Mouse (Mus musculus) megakaryocyte-erythroid progenitor cell, adult 5 weeks (primary cell): ENCODE results near the gene Cnih1. TPM values are rescaled to one million over a fixed set of nuclear protein-coding genes. Genes with fewer than 3 reads are reported as not detected.

Source experiments
- polyA plus RNA-seq: library from polyadenylated mRNA; stranded (reverse); fragments of >175 nt; gene quantifications from 2 replicates; pipeline ENCODE4 v1.2.3, GENCODE M21; 2012

Gene Cnih1
- 135 and 164 TPM in 2 replicates for polyA plus RNA-seq

GRCm38 (mm10) chr14:46787787-46788504 is at the start of gene Cnih1:
Gene Cnih1 (minus strand): TSS chr14:46788411.

DNA sequence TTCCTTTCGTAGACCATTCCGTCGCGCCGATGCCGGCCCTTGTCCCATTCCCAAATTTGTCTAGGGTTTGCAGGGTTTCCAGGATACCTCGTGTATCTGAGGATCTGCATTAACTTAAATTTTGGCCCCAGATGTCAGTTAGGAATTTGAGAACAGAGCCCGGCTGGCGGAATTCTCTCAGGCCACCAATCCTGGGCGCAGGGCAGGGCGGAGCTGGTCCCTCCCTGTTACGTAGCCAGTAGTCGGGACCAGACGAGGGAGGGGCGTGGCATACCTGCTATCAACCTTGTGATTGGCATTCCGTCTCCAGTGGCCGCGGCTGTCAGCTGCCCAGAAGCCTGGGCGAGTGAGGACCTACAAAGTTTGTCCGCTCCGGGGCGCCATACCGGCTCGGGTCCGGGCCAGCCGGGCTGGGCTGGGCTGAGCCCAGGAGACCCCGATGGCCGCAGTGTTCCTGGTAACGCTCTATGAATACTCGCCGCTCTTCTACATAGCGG is 43.7 kb upstream of the Cnih1 start, which contains the start of gene Cgrrf1:
Cgrrf1 (plus strand) TSS at position 289 of the 497 bp plus-strand sequence.

DNA sequence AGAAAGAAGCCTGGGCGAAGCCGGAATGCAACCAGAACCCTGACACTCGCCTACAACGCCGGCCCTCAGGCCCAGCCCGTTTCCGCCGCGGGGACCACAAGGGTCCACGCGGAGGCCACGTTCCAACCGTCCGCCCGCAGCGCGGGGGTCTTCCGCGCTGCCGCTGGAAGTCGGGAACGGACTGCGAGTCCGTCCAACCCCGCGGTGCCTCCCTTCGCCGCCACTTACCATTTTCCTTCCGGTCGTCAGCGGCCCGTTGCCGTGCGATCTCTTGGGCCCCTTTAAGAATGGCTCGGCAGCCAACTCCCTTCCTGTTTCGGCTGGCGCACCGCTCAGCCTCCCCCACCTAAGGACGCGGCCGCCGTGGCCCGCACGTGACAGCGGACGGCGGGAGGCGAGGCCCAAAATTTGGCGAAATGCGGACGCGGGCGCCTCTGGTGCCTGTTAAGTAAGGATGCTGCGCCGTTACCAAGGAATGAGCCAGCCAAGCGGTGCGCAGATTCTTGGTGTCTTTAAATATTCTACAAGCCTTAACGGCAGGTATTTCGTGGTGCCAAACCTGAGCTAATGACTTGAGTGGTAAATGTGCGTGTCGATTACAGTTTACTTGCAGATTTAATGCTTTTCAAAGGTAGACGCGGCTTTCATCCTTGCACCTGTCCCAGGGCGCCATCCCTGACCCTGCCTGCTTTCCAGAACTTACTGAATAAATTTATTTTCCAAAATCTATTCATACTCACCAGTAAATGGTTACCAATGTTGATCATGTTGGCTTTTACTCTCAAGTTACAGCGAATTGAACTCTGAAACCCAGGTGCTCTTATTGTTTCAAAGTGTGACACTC is 33.9 kb upstream of the Cnih1 start, which contains the start of gene Gmfb:
Gmfb (minus strand) TSS at position 370 of the 844 bp plus-strand sequence.

DNA sequence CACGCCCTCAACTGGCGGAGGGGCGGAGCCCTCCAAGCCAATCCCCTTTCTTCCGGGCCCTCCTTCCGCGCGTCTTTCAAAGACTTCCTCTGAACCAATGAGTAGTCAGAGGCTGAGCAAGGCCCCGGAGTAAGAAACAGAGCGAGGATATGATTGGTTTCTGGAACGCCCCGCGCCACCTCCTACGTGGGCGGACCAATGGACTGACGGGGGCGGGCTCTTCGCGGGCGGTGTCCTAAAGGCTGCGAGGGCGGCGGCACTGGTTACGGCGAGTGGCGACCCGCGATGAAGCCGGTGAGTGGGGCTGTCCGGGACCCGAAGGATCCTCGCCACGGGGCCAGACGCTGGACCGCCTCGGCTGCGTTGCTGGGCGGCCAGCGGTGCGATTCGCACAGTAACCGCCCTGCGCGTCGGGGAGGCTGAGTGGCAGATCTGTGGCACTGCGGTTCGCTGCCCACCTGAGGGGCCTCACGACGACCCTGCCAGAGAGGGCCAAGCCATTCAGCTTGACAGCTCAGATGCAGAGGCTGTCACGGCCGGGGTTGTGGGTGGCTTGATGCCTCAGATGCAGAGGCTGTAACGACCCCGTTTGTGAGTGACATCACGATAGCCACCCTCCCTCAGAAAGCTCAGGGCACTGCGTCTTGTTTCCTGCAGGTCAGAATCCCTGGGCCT is 27.7 kb downstream of the Cnih1 start, which contains the start of gene Cdkn3:
Cdkn3 (plus strand) TSS at position 187 of the 675 bp plus-strand sequence.

Other genes starting within 250 kb of the Cnih1 start
- gene Cdkn3, start 27.9 kb downstream of the Cnih1 start, polyA plus RNA-seq: 2.3 and 2.5 TPM in 2 replicates
- 2.0 and 2.1 TPM in 2 replicates for gene Gmfb, start 33.8 kb upstream of the Cnih1 start, polyA plus RNA-seq
- 10.9 and 11.7 TPM in 2 replicates for gene Cgrrf1, start 43.7 kb upstream of the Cnih1 start, polyA plus RNA-seq
- gene Samd4, start 94.4 kb upstream of the Cnih1 start, polyA plus RNA-seq: 0.36 and 0.53 TPM in 2 replicates